ENCODE assay signal across 9 mouse cellular contexts in genomic region chr4:138921254-138922130, GRCm38 (mm10). TPM values are rescaled to one million over a fixed set of nuclear protein-coding genes. Genes with fewer than 3 reads are reported as not detected.
DNase-seq lines count a peak whose midpoint lies in the region; ATAC-seq and TF ChIP-seq lines count a peak whose summit lies in the region.
"Had no signal": no experiment of that assay in that cellular context is flagged by ENCODE, and none has a peak within 500 bp of the region (broad histone marks: within the 10 kb centered on the region; RNA-seq: fewer than 3 reads in every experiment).

No protein-coding gene starts in this region.

- peak overlapping the region; percentile 32 for H3K4me2 ChIP-seq in kidney, postnatal 0 days (ENCODE audit: low read length)
- peak overlapping the region; percentile 44 for H3K4me2 ChIP-seq in forebrain, embryonic 12.5 days
- H3K4me2 ChIP-seq in limb, embryonic 12.5 days: peak overlapping the region; percentile 54

- H3K9ac ChIP-seq in kidney, postnatal 0 days (ENCODE audit: low read depth, low read length): no peak overlapping the region
- no peak overlapping the region for H3K9ac ChIP-seq in forebrain, embryonic 12.5 days
- H3K9ac ChIP-seq in limb, embryonic 12.5 days (replicated peaks): no peak overlapping the region

- H3K4me3 ChIP-seq in kidney, postnatal 0 days (replicated peaks; ENCODE audit: low read depth, low read length): no peak overlapping the region
- 0 out of 2 replicates have a peak overlapping the region, but pooled peaks have one; percentile 14 for H3K4me3 ChIP-seq in forebrain, embryonic 12.5 days (replicated peaks)
- peak overlapping the region; percentile 19; the same call in 1 of the 2 replicates for H3K4me3 ChIP-seq in limb, embryonic 12.5 days (replicated peaks)
- H3K4me3 ChIP-seq in small intestine, adult 2 months (ENCODE audit: low read depth, low read length): no peak overlapping the region
- H3K4me3 ChIP-seq: myocyte had no signal

- no peaks in the 10 kb centered on the region for H3K36me3 ChIP-seq in kidney, postnatal 0 days (ENCODE audit: insufficient read depth, low read length)
- no peaks in the 10 kb centered on the region for H3K36me3 ChIP-seq in forebrain, embryonic 12.5 days (replicated peaks)
- no peaks in the 10 kb centered on the region for H3K36me3 ChIP-seq in limb, embryonic 12.5 days
- no peaks in the 10 kb centered on the region for H3K36me3 ChIP-seq in small intestine, adult 2 months (ENCODE audit: control insufficient read depth, insufficient read depth, low read length)

- no peaks in the 10 kb centered on the region for H3K9me3 ChIP-seq in kidney, postnatal 0 days (replicated peaks; ENCODE audit: low read length)
- 0 out of 2 replicates have a peak, but pooled peaks cover 5% of the 10 kb centered on the region for H3K9me3 ChIP-seq in forebrain, embryonic 12.5 days
- H3K9me3 ChIP-seq in limb, embryonic 12.5 days: peaks cover 7% of the 10 kb centered on the region; the same call in 1 of the 2 replicates

- H3K27me3 ChIP-seq in kidney, postnatal 0 days (ENCODE audit: insufficient read depth, low read length): no peaks in the 10 kb centered on the region
- H3K27me3 ChIP-seq in forebrain, embryonic 12.5 days: peaks cover 3% of the 10 kb centered on the region; the same call in 1 of the 2 replicates
- H3K27me3 ChIP-seq in limb, embryonic 12.5 days: peaks cover 12% of the 10 kb centered on the region; the same call in 1 of the 2 replicates
- no peaks in the 10 kb centered on the region for H3K27me3 ChIP-seq in small intestine, adult 2 months (ENCODE audit: control insufficient read depth, insufficient read depth, low read length)

- DNase-seq in kidney, postnatal 0 days (ENCODE audit: low spot score): no peak
- DNase-seq in kidney, adult 8-10 months: no peak
- no peak for DNase-seq in natural killer cell, adult 2 months (ENCODE audit: low spot score in 2 of 2)
- no peak for DNase-seq in gastrocnemius, postnatal 36 days
- DNase-seq in cerebellum, postnatal 14 days: no peak

- peak; percentile 19 for ATAC-seq in kidney, postnatal 0 days (replicated peaks; ENCODE audit: low FRiP score, low read depth)
- ATAC-seq in forebrain, embryonic 12.5 days (ENCODE audit: low FRiP score): peak; percentile 4; the same call in 1 of the 2 replicates
- peak; percentile 78 for ATAC-seq in limb, embryonic 12.5 days (ENCODE audit: insufficient number of reproducible peaks, insufficient read depth, low FRiP score, low TSS enrichment, low read depth)

- intact Hi-C loops in gastrocnemius, postnatal 36 days (cut with DNase I): loop anchor here (2.0 to 5.0 kb wide), 2 partner anchors 76 to 157 kb away; no protein-coding TSS in a partner anchor

- TF ChIP-seq POLR2A in small intestine, adult 2 months (IDR thresholded peaks at IDR 0.05; ENCODE audit: low read depth, low read length): no peak

- no peaks in the 10 kb centered on the region; the same call in 1 of the 2 replicates for H3K4me1 ChIP-seq in kidney, postnatal 0 days (replicated peaks; ENCODE audit: insufficient read depth, low read length)
- no peaks in the 10 kb centered on the region for H3K4me1 ChIP-seq in forebrain, embryonic 12.5 days
- H3K4me1 ChIP-seq in limb, embryonic 12.5 days (replicated peaks): no peaks in the 10 kb centered on the region
- H3K4me1 ChIP-seq in small intestine, adult 2 months (ENCODE audit: control insufficient read depth, insufficient read depth, insufficient read length, low read length): peaks cover 6% of the 10 kb centered on the region

- no peak overlapping the region for H3K27ac ChIP-seq in kidney, postnatal 0 days
- H3K27ac ChIP-seq in forebrain, embryonic 12.5 days: no peak overlapping the region
- no peak overlapping the region for H3K27ac ChIP-seq in limb, embryonic 12.5 days
- H3K27ac ChIP-seq in small intestine, adult 2 months (ENCODE audit: insufficient read depth, low read depth, low read length): no peak overlapping the region

- 41% methylated on average over 20 of the region's 20 CpGs for WGBS in kidney, postnatal 0 days
- WGBS in forebrain, embryonic 12.5 days: 36% methylated on average over 20 of the region's 20 CpGs
- 42% methylated on average over 20 of the region's 20 CpGs for WGBS in limb, embryonic 12.5 days
- 38% methylated on average over 20 of the region's 20 CpGs for WGBS in small intestine, adult 2 months

- TF ChIP-seq CTCF in kidney, postnatal 0 days (IDR thresholded peaks at IDR 0.05; ENCODE audit: low read depth): no peak
- TF ChIP-seq CTCF in small intestine, adult 2 months (IDR thresholded peaks at IDR 0.05; ENCODE audit: extremely low read depth, insufficient read length, insufficient replicate concordance, low read depth, low read length): peak; percentile 8; the same call in 1 of the 2 replicates

RNA-seq across cellular contexts. Expression of gene Otud3, which starts 7.7 kb away (rescaled TPM):
- polyA plus RNA-seq in kidney, postnatal 0 days (2015; fragmentation: Nextera tagmentation; extraction: Ambion mirVana): 3.1 and 3.5 TPM in 2 replicates
- 3.5 and 4.0 TPM in 2 replicates for polyA plus RNA-seq in forebrain, embryonic 12.5 days (2016; fragmentation: Nextera tagmentation; extraction: Ambion mirVana)
- 3.2 and 4.4 TPM in 2 replicates for polyA plus RNA-seq in limb, embryonic 12.5 days (2016; fragmentation: Nextera tagmentation; extraction: Ambion mirVana)
- polyA plus RNA-seq in small intestine, adult 2 months (2012; rRNA removed): 7.4 and 10.3 TPM in 2 replicates
- total RNA-seq in gastrocnemius, postnatal 36 days (2021): 10 to 100 TPM; 12.3 to 13.4 TPM

RNA-seq across cellular contexts. Expression of gene Pla2g2e, which starts 43.8 kb away (rescaled TPM):
- polyA plus RNA-seq in kidney, postnatal 0 days (2015; fragmentation: Nextera tagmentation; extraction: Ambion mirVana): 0.47 TPM in 1 of 2 replicates, not detected in the other
- not detected in 2 replicates for polyA plus RNA-seq in forebrain, embryonic 12.5 days (2016; fragmentation: Nextera tagmentation; extraction: Ambion mirVana)
- not detected in 2 replicates for polyA plus RNA-seq in limb, embryonic 12.5 days (2016; fragmentation: Nextera tagmentation; extraction: Ambion mirVana)
- polyA plus RNA-seq in small intestine, adult 2 months (2012; rRNA removed): 0.16 and 0.67 TPM in 2 replicates
- total RNA-seq in gastrocnemius, postnatal 36 days (2021): not detected

RNA-seq across cellular contexts. Expression of gene Rnf186, which starts 45.4 kb away (rescaled TPM):
- 15.9 and 17.7 TPM in 2 replicates for polyA plus RNA-seq in kidney, postnatal 0 days (2015; fragmentation: Nextera tagmentation; extraction: Ambion mirVana)
- polyA plus RNA-seq in forebrain, embryonic 12.5 days (2016; fragmentation: Nextera tagmentation; extraction: Ambion mirVana): not detected in 2 replicates
- polyA plus RNA-seq in limb, embryonic 12.5 days (2016; fragmentation: Nextera tagmentation; extraction: Ambion mirVana): not detected in 2 replicates
- 309 and 461 TPM in 2 replicates for polyA plus RNA-seq in small intestine, adult 2 months (2012; rRNA removed)
- total RNA-seq in gastrocnemius, postnatal 36 days (2021): not detected
- polyA plus RNA-seq: myocyte had no signal

RNA-seq across cellular contexts. Expression of gene Gm13030, which starts 47.7 kb away (rescaled TPM):
- not detected in 2 replicates for polyA plus RNA-seq in kidney, postnatal 0 days (2015; fragmentation: Nextera tagmentation; extraction: Ambion mirVana)
- polyA plus RNA-seq in forebrain, embryonic 12.5 days (2016; fragmentation: Nextera tagmentation; extraction: Ambion mirVana): not detected in 2 replicates
- not detected in 2 replicates for polyA plus RNA-seq in limb, embryonic 12.5 days (2016; fragmentation: Nextera tagmentation; extraction: Ambion mirVana)
- not detected in 2 replicates for polyA plus RNA-seq in small intestine, adult 2 months (2012; rRNA removed)
- total RNA-seq in gastrocnemius, postnatal 36 days (2021): not detected
- polyA plus RNA-seq: myocyte had no signal

RNA-seq across cellular contexts. Expression of gene Tmco4, which starts 51.2 kb away (rescaled TPM):
- 10.2 and 10.8 TPM in 2 replicates for polyA plus RNA-seq in kidney, postnatal 0 days (2015; fragmentation: Nextera tagmentation; extraction: Ambion mirVana)
- polyA plus RNA-seq in forebrain, embryonic 12.5 days (2016; fragmentation: Nextera tagmentation; extraction: Ambion mirVana): 0.88 and 0.96 TPM in 2 replicates
- polyA plus RNA-seq in limb, embryonic 12.5 days (2016; fragmentation: Nextera tagmentation; extraction: Ambion mirVana): 2.0 and 2.7 TPM in 2 replicates
- polyA plus RNA-seq in small intestine, adult 2 months (2012; rRNA removed): 23.2 and 34.2 TPM in 2 replicates
- 1 to 10 TPM; 4.0 to 6.1 TPM for total RNA-seq in gastrocnemius, postnatal 36 days (2021)

Comparison
In these comparisons a context has a peak if more than half of its experiments do, and no peak if none do; other contexts are left out.
1. ATAC-seq: peak in every context shown above with its lines; median percentile 78 in limb, embryonic 12.5 days; 19 in kidney, postnatal 0 days; 4 in forebrain, embryonic 12.5 days.
2. H3K4me3 ChIP-seq: peak in forebrain, embryonic 12.5 days (single experiment) and limb, embryonic 12.5 days (single experiment); none in kidney, postnatal 0 days (single experiment) and small intestine, adult 2 months (single experiment).
3. RNA of gene Rnf186, which starts 45.4 kb away (polyA plus RNA-seq): 309 to 461 TPM in small intestine, adult 2 months; 15.9 to 17.7 TPM in kidney, postnatal 0 days, not detected in forebrain, embryonic 12.5 days and not detected in limb, embryonic 12.5 days; every median in the first group is over 10 times any median in the second.
4. Peak in every context shown above with its lines, with median percentiles within 50 percentile points of each other: H3K4me2 ChIP-seq.